Mouse (Mus musculus): ENCODE measurements around the gene Ccdc194. TPM values are rescaled to one million over a fixed set of nuclear protein-coding genes. Genes with fewer than 3 reads are reported as not detected.

Ccdc194 gene
- total RNA-seq, 2 experiments from 2014 or later = not detected

GRCm38 (mm10) chr8:71478943-71479342 is 46.6 kb downstream of the Ccdc194 start:
- no peak for DNase-seq (ENCODE audit: low spot score in 2 of 2)

GRCm38 (mm10) chr8:71477196-71477845 is 48.2 kb downstream of the Ccdc194 start:
- DNase-seq (ENCODE audit: low spot score in 2 of 2) = peak in 1 of 2 experiments; percentile 44

- peak; percentile 82 to 86 for DNase-seq (ENCODE audit: low spot score in 2 of 2)
These were observed 49.2 kb downstream of the Ccdc194 start for GRCm38 (mm10) chr8:71476099-71476940.

- no peak for DNase-seq (ENCODE audit: low spot score in 2 of 2)
These were observed 49.8 kb downstream of the Ccdc194 start for GRCm38 (mm10) chr8:71475702-71476075.

GRCm38 (mm10) chr8:71474785-71475701 is 50.5 kb downstream of the Ccdc194 start:
- no peak for DNase-seq (ENCODE audit: low spot score in 2 of 2)

- no peak for DNase-seq (ENCODE audit: low spot score in 2 of 2)
These were observed 51.2 kb downstream of the Ccdc194 start for GRCm38 (mm10) chr8:71474344-71474743.

- no peak for DNase-seq (ENCODE audit: low spot score in 2 of 2)
These were observed 52.7 kb downstream of the Ccdc194 start for GRCm38 (mm10) chr8:71472601-71473386.

- DNase-seq (ENCODE audit: low spot score in 2 of 2) = no peak
These were observed 53.6 kb downstream of the Ccdc194 start for GRCm38 (mm10) chr8:71471861-71472260.

GRCm38 (mm10) chr8:71470913-71471255 is 54.6 kb downstream of the Ccdc194 start:
- DNase-seq (ENCODE audit: low spot score in 2 of 2) = peak in 1 of 2 experiments; percentile 4

- DNase-seq (ENCODE audit: low spot score in 2 of 2) = no peak
These were observed 55.2 kb downstream of the Ccdc194 start for GRCm38 (mm10) chr8:71470146-71470912.

Other genes starting within 250 kb of the Ccdc194 start
- gene Use1, start 158.9 kb downstream of the Ccdc194 start, total RNA-seq (2021) = 10 to 100 TPM; 84.9 to 96.2 TPM
- gene Ocel1, start 154.4 kb downstream of the Ccdc194 start, total RNA-seq (2021) = 10 to 100 TPM; 16.0 to 18.1 TPM
- 10 to 100 TPM; 33.9 to 36.7 TPM for gene Nr2f6, start 143.8 kb downstream of the Ccdc194 start, total RNA-seq (2021)
- 1 to 10 TPM; 5.1 to 5.2 TPM for gene Ushbp1, start 129.9 kb downstream of the Ccdc194 start, total RNA-seq (2021)
- gene Babam1, start 128.8 kb downstream of the Ccdc194 start, total RNA-seq (2021) = 10 to 100 TPM; 89.1 to 96.7 TPM
- 1 to 10 TPM in 1 of 2 experiments, under 1 TPM in 1; 0.60 to 1.7 TPM for gene Ankle1, start 119.7 kb downstream of the Ccdc194 start, total RNA-seq (2021)
- 100 to 1,000 TPM; 179 to 181 TPM for gene Abhd8, start 62.1 kb downstream of the Ccdc194 start, total RNA-seq (2021)
- 10 to 100 TPM; 52.6 to 62.7 TPM for gene Mrpl34, start 60.8 kb downstream of the Ccdc194 start, total RNA-seq (2021)
- 100 to 1,000 TPM; 104 to 110 TPM for gene Dda1, start 56.5 kb downstream of the Ccdc194 start, total RNA-seq (2021)
- 10 to 100 TPM; 60.1 to 62.4 TPM for gene Ano8, start 39.7 kb downstream of the Ccdc194 start, total RNA-seq (2021)
- 10 to 100 TPM; 30.6 to 33.3 TPM for gene Gtpbp3, start 37.6 kb downstream of the Ccdc194 start, total RNA-seq (2021)
- gene Plvap, start 14.0 kb downstream of the Ccdc194 start, total RNA-seq (2021) = 1 to 10 TPM; 7.2 to 7.6 TPM
- 1 to 10 TPM; 3.4 to 5.5 TPM for gene Bst2, start 11.7 kb upstream of the Ccdc194 start, total RNA-seq (2021)
- 10 to 100 TPM; 33.8 to 36.2 TPM for gene Mvb12a, start 17.2 kb upstream of the Ccdc194 start, total RNA-seq (2021)
- under 1 TPM in 1 of 2 experiments, not detected in 1; 0.35 TPM for gene Tmem221, start 33.2 kb upstream of the Ccdc194 start, total RNA-seq (2021)
- under 1 TPM; 0.12 to 0.21 TPM for gene Nxnl1, start 40.9 kb upstream of the Ccdc194 start, total RNA-seq (2021)
- gene Slc27a1, start 43.2 kb upstream of the Ccdc194 start, total RNA-seq (2021) = 100 to 1,000 TPM in 1 of 2 experiments, 10 to 100 TPM in 1; 90.9 to 101 TPM
- 10 to 100 TPM; 59.0 to 61.6 TPM for gene Pgls, start 66.5 kb upstream of the Ccdc194 start, total RNA-seq (2021)
- gene Fam129c, start 71.9 kb upstream of the Ccdc194 start, total RNA-seq (2021) = 1 to 10 TPM; 2.6 to 2.7 TPM
- 10 to 100 TPM; 58.4 to 62.9 TPM for gene Colgalt1, start 85.3 kb upstream of the Ccdc194 start, total RNA-seq (2021)
- 100 to 1,000 TPM; 268 to 281 TPM for gene Unc13a, start 146.0 kb upstream of the Ccdc194 start, total RNA-seq (2021)
- 1 to 10 TPM; 7.1 to 7.7 TPM for gene Jak3, start 150.6 kb upstream of the Ccdc194 start, total RNA-seq (2021)
- gene Insl3, start 163.5 kb upstream of the Ccdc194 start, total RNA-seq (2021) = 1 to 10 TPM; 2.6 to 3.0 TPM
- under 1 TPM; 0.23 to 0.48 TPM for gene B3gnt3, start 176.1 kb upstream of the Ccdc194 start, total RNA-seq (2021)
- 10 to 100 TPM; 83.1 to 86.4 TPM for gene Fcho1, start 200.0 kb upstream of the Ccdc194 start, total RNA-seq (2021)